Mouse (Mus musculus): ENCODE measurements at regions not wholly inside any gene's neighbourhood (a gene's known extent, or its start where the extent isn't known, plus 50 kb on each side); places are given as distances from the start of the nearest gene placed in this dataset.

DNA sequence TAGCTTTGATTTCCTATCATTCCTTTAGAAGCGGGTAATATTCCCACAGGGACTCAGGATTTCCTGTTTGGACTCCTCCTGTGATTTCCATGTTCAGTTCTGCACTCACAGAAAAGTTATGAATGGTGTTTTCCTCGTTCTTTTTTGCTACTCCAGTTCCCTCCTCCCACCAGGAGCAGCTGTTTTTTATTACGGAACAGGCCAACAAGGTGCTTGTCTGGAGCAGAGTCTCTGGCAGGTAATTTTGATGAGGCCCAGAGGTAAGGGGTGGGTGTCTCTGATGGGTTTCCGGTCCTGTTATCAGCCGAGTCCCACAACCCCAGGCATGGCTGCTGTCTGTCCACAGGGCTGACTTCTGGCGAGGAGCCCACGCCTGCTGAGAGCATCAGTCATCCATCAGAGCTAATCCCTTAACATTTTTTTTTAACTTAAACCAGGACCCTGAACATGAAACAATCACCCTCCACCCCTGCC lies 364.7 kb downstream of the Ets1 start:
- no peak for TF ChIP-seq CTCF (IDR thresholded peaks at IDR 0.05; ENCODE audit: low read depth)
- TF ChIP-seq EP300 (IDR thresholded peaks at IDR 0.05; ENCODE audit: low read depth) = no peak
